Mouse (Mus musculus): ENCODE results near the gene Gm20388.
"Not testable (repeated sequence)": the region's sequence is repeated elsewhere in the genome, so short reads cannot be mapped to it uniquely, and the experiment has no call there.

DNA sequence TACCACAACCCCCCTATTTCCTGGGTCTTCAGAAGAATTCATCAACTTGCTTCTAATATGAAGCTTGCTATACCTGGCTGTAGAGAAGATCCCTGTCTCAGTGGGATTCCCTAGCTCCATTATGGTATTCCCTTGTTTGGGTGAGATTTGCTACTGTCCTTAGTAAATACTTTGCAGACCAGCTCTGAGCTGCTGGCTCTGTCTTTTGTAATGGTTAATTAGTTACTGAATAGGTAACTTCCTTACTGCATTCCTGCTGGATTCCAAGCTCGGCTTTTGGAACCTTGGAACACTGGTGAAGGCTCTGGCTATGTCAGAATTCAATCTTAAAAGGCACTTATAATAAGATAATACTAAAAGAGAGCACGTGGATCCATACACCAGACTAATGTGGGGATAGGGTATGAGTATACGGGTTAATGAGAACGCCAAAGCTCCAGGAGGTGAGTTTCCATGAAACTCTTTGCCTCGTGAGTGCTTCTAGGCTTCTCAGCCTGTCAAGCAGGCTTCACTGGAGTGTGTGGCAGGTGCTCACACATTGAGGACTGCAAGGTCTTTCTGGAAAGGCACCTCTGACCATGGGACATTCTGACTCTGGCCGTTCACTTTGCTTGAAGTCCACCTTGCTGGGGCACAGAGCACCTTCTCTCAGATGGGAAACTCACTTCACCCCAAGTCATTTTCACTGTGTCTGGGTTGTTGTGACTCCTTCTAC lies 893.2 kb downstream of the Gm20388 start:
- not testable (repeated sequence) for TF ChIP-seq POLR2A (IDR thresholded peaks at IDR 0.05; ENCODE audit: low read depth, low read length); CTCF (conservative IDR thresholded peaks at IDR 0.05; ENCODE audit: insufficient read depth, insufficient read length, low read depth, low read length)

All from kidney, adult 2 months (tissue).